Mouse (Mus musculus): ENCODE measurements around the gene Cfap61.

Cfap61 gene

DNA sequence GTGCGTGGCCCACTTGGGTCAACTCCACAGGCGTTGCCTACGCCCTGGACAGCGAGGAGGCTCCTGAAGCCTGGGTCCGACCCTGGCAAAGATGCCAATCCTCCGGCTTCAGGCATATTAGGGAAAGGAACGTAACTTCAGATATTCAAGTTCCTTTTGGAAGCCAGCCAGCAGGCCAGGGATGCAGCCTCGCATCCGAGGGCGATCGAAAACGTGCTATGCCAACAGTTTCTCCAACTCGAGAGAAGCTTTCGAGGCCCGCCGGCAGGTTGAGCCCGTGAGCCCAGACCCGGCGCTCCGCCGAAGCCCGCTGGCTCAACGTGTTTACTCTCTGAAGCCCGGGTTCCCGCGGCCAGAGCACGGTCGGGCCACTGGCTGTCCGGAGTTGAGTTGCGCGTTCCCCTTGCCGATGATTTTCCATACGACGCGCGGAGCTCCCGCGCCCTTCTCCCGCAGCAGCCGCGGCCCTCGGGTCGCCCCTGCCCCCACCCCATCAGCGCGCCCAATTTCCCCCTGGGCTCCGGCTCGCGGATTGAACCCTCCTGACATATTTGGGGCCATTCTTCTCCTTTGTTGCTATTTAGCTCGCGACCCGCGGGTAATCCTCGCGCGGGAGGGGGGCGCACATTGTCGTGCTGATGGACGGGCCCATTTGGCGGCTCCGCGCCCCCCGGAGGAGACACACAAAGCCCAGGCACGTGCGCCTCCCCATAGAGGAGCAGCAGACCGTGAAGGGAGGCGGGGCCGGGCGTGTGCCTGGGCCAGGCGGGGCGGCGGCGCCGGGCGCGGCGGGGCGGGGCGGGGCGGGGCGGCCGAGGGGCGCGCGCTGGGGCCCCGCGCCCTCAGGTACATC is 286.7 kb downstream of the Cfap61 start, which contains the start of gene Insm1:
TSS of gene Insm1 (plus strand) at position 846 of the 853 bp plus-strand sequence.
- DNase-seq (ENCODE audit: low read depth, low spot score) = peak; percentile 86

DNA sequence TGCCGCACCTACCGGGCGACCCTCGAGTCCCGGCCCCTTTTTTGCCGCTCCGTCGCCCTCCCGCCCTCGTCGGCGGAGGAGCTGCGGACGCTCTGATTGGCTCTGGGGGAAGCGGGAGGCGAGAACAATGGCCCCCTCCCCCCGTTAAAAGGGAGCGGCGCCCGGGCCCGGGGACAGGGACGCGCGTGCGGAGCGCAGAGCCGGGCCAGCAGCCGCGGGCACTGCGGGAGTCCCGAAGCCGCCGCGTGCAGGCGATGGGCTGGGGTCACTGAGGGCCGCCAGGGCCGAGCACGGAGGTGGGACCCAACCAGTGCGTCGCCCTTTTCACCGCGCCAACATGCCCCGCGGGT is 287.3 kb downstream of the Cfap61 start:
- peak; percentile 68 for DNase-seq (ENCODE audit: low read depth, low spot score)

GRCm38 (mm10) chr2:146222279-146223175 is 287.9 kb downstream of the Cfap61 start:
- DNase-seq (ENCODE audit: low read depth, low spot score) = peak; percentile 34

DNA sequence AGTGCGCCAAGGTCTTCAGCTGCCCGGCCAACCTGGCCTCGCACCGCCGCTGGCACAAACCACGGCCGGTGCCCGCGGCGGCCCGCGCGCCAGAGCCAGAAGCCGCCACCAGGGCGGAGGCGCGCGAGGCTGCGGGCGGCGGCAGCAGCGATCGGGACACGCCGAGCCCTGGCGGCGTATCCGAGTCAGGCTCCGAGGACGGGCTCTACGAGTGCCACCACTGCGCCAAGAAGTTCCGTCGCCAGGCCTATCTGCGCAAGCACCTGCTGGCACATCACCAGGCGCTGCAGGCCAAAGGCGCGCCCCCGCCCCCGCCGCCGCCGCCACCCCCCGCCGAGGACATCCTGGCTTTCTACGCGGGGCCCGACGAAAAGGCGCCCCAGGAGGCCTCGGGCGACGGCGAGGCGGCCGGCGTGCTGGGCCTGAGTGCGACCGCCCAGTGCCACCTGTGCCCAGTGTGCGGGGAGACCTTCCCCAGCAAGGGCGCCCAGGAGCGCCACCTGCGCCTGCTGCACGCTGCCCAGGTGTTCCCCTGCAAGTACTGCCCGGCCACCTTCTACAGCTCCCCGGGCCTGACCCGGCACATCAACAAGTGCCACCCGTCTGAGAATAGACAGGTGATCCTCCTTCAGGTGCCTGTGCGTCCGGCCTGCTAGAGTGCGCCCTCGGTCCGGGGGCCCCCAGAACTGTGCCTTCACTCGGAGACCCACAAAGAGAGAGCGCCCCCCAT is 288.8 kb downstream of the Cfap61 start:
- DNase-seq (ENCODE audit: low read depth, low spot score) = peak; percentile 29

- DNase-seq (ENCODE audit: low read depth, low spot score) = no peak
Observed at GRCm38 (mm10) chr2:146224141-146224540, 289.6 kb downstream of the Cfap61 start.

- peak; percentile 39 for DNase-seq (ENCODE audit: low read depth, low spot score)
Observed at GRCm38 (mm10) chr2:146225818-146226217, 291.2 kb downstream of the Cfap61 start.

GRCm38 (mm10) chr2:146226484-146226883 is 291.9 kb downstream of the Cfap61 start:
- peak; percentile 71 for DNase-seq (ENCODE audit: low read depth, low spot score)

DNA sequence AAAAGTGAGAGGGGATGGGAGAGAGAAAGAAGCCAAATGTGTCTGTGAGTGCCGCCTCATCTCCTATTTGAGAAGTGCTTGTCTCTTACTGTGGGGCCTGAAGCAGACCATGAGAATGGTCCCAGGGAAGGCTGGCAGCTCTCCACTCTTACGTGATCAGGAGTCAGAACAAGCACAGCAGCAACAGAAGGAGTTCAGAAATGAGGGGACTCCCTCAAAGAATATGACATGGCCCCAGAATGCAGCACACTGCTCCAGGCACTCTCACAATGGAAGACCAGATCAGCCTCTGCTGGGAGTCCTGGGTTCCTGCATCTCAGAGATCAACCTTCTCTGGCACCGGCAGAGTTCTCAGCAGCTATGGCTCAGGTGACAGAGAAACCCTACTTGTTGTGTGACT is 293.1 kb downstream of the Cfap61 start:
- no peak for DNase-seq (ENCODE audit: low read depth, low spot score)

- DNase-seq (ENCODE audit: low read depth, low spot score) = no peak
Observed at GRCm38 (mm10) chr2:146228435-146228834, 293.9 kb downstream of the Cfap61 start.

- DNase-seq (ENCODE audit: low read depth, low spot score) = no peak
Observed at GRCm38 (mm10) chr2:146231485-146231884, 296.9 kb downstream of the Cfap61 start.

DNA sequence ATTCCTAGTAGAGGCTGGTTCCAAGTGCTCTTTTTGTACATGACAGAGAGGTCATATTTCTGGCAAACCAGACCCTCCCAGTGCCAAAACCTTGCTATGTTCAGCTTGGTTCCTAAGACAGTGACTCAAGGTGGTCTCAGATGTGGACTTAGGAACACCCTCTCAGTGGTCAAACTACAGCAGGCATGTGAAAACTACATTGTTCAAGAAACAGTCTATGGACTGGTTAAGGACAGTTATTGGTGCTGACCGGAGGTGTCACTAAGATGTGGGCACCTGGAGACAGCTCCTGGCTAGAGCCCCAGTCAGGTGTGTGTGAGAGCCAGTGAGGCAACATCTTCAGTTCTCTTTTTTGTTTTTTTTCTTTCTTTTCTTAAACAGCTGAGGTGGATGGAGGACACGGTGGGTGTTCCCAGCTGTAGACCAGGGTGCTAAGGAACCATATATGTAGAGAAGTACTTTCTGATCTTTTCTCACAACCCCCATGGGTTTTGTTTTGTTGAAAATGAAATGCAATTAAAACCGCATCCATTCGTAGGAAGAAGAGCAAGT is 304.7 kb downstream of the Cfap61 start:
- DNase-seq (ENCODE audit: low read depth, low spot score) = no peak

DNA sequence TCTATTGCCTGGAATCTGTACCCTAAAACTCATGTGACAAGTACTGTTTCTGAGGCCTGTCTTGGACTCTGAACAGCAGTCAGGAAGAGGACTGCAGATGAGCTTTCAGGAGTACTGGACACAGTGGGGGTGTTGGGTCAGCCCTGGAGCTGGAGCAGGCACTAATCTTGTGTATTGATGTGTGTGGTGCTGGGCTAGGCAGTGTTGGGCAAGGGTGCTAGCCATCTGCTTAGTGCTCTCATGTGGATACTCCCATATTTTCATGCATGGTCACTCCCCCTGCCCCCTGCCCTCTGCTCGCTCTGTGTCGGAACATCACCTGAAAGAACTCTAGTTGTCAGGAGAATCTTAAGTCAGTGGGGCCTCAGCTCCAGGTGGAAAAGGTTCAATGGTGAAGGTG is 309.5 kb downstream of the Cfap61 start:
- DNase-seq (ENCODE audit: low read depth, low spot score) = no peak

DNA sequence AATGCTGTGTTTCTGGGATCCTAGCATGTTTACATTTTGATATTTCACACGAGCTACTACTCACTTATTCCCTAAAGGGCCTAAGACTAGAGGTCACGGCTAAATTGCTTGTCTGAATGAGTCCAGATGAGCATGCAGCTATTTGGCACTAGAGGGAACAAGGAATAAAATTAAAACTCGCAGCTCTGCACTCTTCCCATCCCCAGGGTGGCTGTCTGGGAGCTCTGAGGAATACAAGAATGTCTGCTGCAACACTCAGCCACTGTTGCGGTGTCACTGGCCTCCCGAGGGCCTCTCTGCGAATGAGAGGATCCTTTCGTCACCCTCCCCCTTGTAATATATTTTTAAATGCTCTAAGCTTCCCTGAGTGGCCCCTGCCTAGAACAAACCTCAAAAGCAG is 310.8 kb downstream of the Cfap61 start:
- DNase-seq (ENCODE audit: low read depth, low spot score) = no peak

DNA sequence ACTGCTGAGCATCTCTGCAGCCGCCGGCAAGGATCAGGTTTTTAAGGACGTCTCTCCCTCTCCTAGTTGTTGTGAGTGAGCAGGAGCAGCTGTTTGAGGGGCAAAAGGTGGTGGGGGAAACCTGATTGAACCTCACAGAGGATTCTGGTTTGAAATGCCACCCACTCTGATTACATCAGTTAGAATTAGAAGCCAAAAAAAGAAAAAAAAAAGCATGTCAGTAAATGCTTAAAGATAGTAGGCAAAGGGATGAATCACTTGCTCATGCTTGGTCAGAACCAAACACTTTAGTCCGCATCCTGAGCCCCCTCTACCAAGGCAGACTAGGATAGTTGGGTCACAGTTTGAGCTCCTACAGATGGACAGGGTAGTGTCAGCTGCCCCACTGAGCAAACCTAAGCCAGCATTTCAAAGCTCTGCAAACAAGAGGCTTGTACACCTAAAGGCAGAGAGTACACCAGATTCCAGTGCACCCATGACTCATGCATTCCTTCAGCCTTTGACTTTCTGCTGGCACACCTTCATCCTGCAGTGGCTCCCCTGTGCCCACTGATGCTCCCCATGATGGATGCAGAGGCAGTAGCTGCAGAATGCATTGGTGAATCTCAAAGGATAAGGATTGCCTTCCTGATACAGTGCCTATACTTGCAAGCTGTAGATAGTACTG is 312.0 kb downstream of the Cfap61 start:
- no peak for DNase-seq (ENCODE audit: low read depth, low spot score)

GRCm38 (mm10) chr2:146247576-146247975 is 313.0 kb downstream of the Cfap61 start:
- no peak for DNase-seq (ENCODE audit: low read depth, low spot score)

DNA sequence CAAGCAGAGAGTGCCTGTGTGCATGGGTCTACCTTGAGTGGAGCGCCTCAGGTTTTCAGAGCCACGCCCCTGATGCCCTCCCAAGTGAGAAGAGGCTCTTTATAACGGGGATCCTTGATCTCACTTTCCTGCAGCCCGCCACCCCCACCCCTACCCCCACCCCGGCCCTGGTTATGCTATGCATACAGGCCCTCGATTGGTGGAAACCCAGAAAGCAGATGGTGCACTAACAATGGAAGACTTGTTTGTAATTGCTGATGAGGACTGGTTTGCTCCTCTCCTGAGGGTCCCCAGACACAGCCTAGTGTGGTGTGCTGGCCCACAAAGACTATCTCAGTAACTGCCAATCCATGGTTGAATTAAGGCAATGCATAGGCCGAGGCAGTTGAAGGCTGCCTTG is 314.4 kb downstream of the Cfap61 start:
- no peak for DNase-seq (ENCODE audit: low read depth, low spot score)

DNA sequence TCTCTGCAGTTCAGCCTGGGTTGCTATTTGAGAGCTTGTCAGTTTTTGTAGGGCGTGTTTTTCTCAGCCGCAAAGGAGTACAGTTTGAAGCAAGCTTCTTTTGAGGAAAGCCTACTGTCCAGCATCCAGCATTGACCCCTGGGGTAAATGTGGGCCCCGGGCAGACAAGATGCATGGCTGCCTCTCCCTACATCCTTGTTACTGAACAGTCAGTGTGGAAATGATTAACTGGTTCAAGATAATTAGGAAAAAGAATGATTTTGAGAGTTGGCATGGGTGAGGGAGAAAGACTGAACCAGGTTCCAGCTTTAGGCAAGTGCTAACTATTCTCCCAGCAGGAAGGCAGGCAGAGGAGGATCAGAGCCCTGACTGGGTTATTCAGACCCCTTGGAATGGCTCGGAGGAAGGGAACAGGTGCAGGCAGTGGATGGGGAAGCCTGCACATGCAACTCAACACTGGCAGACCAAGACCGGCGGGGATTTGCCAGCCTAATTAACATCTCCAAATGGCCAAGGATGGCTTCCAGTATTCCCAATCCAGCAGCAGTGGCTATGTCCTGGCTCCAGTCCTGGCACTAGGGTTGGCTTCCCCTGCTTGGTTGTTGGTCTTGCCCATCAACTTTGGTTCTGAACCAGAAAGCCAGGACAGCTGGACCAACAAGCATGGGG is 315.8 kb downstream of the Cfap61 start:
- no peak for DNase-seq (ENCODE audit: low read depth, low spot score)

DNA sequence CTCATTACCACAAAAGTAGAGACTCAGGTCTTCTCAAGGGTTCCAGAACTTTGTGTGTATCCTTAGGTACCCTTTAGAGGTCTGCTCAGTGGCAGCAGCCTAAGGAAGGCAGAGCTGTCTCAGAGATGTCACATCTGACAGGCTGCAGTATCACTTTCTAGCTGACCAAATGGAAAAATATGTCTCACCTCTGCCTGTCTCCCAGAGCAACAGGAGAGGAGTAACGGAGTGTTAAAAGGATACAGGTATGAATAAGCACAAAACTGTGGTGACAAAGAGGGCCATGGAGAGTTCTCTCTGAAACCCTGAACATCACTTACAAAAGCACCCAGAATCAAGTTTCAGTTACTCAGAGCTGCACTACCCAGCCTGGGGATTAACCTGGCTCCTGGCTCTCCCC is 319.8 kb downstream of the Cfap61 start:
- no peak for DNase-seq (ENCODE audit: low read depth, low spot score)

GRCm38 (mm10) chr2:146255636-146256035 is 321.1 kb downstream of the Cfap61 start:
- no peak for DNase-seq (ENCODE audit: low read depth, low spot score)

DNA sequence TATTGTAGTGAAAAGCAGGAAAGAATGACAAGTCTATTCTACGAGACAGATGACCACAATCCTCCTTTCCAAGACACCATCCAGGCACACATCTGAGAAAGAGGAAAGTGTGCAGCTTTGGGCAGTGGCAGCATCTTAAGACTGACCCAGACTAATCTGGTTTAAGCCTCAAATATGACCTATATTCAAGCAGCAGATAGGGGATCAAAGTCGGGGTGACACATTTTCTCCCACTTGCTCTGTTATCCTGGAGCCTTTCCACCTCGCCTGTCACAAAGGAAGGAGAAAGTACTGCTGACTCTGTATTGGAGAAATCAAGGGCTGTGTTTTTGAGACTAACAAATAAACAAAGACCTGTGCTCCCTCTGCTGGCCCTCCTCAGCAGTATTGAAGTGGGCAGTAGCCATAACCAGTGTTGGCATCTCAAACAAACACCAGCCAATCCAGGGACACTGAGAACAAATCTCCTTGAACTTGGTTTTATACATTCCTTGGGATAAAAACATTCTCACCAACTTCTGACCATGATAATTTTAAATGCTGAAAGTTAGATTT is 321.8 kb downstream of the Cfap61 start:
- DNase-seq (ENCODE audit: low read depth, low spot score) = no peak

All from R1 (cell line).